Mouse (Mus musculus) C2C12 (cell line): ENCODE results near the gene Arnt2.

Experiments
- CEBPB ChIP-seq: IDR thresholded peaks from one replicate; pipeline ENCODE4 v1.6.1; 2011; ENCODE audit warnings: low read depth, mild to moderate bottlenecking, control low read depth, moderate library complexity
- CTCF ChIP-seq: IDR thresholded peaks from one replicate; pipeline ENCODE4 v1.5.1; 2011; ENCODE audit not compliant: control insufficient read depth, insufficient read depth, insufficient read length
- FOSL1 ChIP-seq: IDR thresholded peaks from one replicate; pipeline ENCODE4 v1.8.0; 2011; ENCODE audit warnings: mild to moderate bottlenecking, low read length; ENCODE audit not compliant: poor library complexity, insufficient read depth, severe bottlenecking
- MYOG ChIP-seq: IDR thresholded peaks from one replicate; pipeline ENCODE4 v1.6.1; 2011; ENCODE audit not compliant: control insufficient read depth, insufficient read length; ENCODE audit errors: extremely low read depth
- USF1 ChIP-seq: IDR thresholded peaks from one replicate; pipeline ENCODE4 v1.6.1; 2011; ENCODE audit warnings: low read depth, mild to moderate bottlenecking, control low read depth, moderate library complexity

- no peak for TF ChIP-seq CTCF
- TF ChIP-seq USF1 = no peak
- TF ChIP-seq FOSL1 = no peak
- TF ChIP-seq CEBPB = no peak
- TF ChIP-seq MYOG = no peak
Observed at GRCm38 (mm10) chr7:84279231-84279630, 130.7 kb downstream of the Arnt2 start.
